Mouse (Mus musculus) forebrain, embryonic 16.5 days (tissue): Measurements from ENCODE around the gene Agtpbp1. TPM values are rescaled to one million over a fixed set of nuclear protein-coding genes. Genes with fewer than 3 reads are reported as not detected.
A peak's percentile ranks its signal among the peaks of the same experiment; 100 is the strongest.

Experiments used
- ATAC-seq: fragments of 200-750 bp; cut with Nextera tagmentation; 2 replicates; pipeline ENCODE4 v1.8.0; 2017; ENCODE audit warnings: mild to moderate bottlenecking, moderate library complexity
- H3K27ac ChIP-seq: fragments of 300-500 bp; sonication (generic); 2 replicates; pipeline ENCODE4 v1.5.1; 2014; ENCODE audit warnings: low read length, control low read depth
- H3K27me3 ChIP-seq: fragments of 300-500 bp; sonication (generic); replicated peaks from 2 replicates; pipeline ENCODE4 v1.6.1; 2014; ENCODE audit warnings: low read length; ENCODE audit not compliant: control insufficient read depth, insufficient read depth
- H3K36me3 ChIP-seq: fragments of 300-500 bp; sonication (generic); 2 replicates; pipeline ENCODE4 v1.6.1; 2014; ENCODE audit not compliant: control insufficient read depth, insufficient read depth
- H3K4me1 ChIP-seq: fragments of 300-500 bp; sonication (generic); replicated peaks from 2 replicates; pipeline ENCODE4 v1.6.1; 2014; ENCODE audit warnings: low read length; ENCODE audit not compliant: control insufficient read depth, insufficient read depth
- H3K4me2 ChIP-seq: fragments of 300-500 bp; sonication (generic); 2 replicates; pipeline ENCODE4 v1.6.1; 2014; ENCODE audit warnings: mild to moderate bottlenecking, low read length, control low read depth
- H3K4me3 ChIP-seq: fragments of 300-500 bp; sonication (generic); replicated peaks from 2 replicates; pipeline ENCODE4 v1.5.1; 2014; ENCODE audit warnings: mild to moderate bottlenecking, low read length, control low read depth
- H3K9ac ChIP-seq: fragments of 300-500 bp; sonication (generic); replicated peaks from 2 replicates; pipeline ENCODE4 v1.6.1; 2014; ENCODE audit warnings: low read depth, low read length, control low read depth
- H3K9me3 ChIP-seq: fragments of 300-500 bp; sonication (generic); 2 replicates; pipeline ENCODE4 v1.6.1; 2016; ENCODE audit warnings: low read length; ENCODE audit not compliant: control insufficient read depth
- WGBS: fragments of 180-500 bp; shearing (Covaris S2); extraction: QIAGEN DNeasy Blood & Tissue Kit; methylation state at CpG from one replicate; pipeline ENCODE4 v1.1.7; 2014; 5-methylcytosine and 5-hydroxymethylcytosine counted together
- polyA plus RNA-seq: library from polyadenylated mRNA; unstranded; fragments of >200 nt; fragmentation: Nextera tagmentation; extraction: Ambion mirVana; gene quantifications from 2 replicates; pipeline ENCODE4 v1.2.1, GENCODE M21; 2015

The Agtpbp1 gene
- polyA plus RNA-seq, 1 experiment from 2014 or later: 56.1 TPM

DNA sequence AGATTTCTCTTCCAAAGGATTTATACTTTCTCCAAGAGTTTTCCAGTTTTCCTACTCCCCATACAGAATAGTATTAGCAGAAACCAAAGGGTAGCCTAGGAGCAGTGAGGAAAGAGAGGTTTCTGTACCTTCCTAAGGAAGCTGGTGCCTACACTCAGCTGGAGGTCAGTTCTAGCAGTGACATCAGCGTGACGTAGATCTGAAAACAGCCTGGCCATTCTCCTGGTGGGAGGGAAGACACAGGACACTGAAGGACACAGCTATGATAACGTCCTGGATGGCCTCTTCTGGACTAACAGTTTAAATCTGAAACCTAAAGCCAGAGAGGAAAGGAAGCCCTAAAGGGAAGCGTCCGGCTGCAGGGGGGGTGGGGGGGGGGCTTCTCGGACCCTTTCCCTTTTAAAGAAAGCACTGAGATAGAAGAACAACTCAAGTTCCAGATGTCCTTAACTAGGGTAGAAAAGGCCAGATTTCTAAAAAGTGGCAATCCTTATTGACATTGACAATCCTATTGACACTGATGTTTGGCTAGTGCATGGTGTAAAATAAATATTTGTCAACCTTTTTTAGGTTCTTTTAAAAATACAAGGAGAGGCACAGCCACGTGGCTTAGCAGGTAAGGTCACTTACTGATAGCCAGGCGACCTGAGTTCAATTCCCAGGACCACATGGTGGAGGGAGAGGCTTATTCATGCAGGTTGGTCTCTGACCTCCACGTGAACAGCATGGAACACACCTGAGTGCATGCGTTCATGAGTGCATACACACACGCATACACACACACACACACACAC lies 63.6 kb downstream of the Agtpbp1 start:
- H3K36me3 ChIP-seq: peaks cover 4% of the 10 kb centered on the region; the same call in 1 of the 2 replicates
- no peaks in the 10 kb centered on the region for H3K9me3 ChIP-seq
- no peak overlapping the region for H3K9ac ChIP-seq
- H3K4me3 ChIP-seq: no peak overlapping the region
- no peak overlapping the region for H3K27ac ChIP-seq
- H3K27me3 ChIP-seq: no peaks in the 10 kb centered on the region
- 80% methylated on average over 11 of the region's 11 CpGs for WGBS
- H3K4me2 ChIP-seq: no peak overlapping the region
- no peaks in the 10 kb centered on the region for H3K4me1 ChIP-seq
- ATAC-seq: no peak

DNA sequence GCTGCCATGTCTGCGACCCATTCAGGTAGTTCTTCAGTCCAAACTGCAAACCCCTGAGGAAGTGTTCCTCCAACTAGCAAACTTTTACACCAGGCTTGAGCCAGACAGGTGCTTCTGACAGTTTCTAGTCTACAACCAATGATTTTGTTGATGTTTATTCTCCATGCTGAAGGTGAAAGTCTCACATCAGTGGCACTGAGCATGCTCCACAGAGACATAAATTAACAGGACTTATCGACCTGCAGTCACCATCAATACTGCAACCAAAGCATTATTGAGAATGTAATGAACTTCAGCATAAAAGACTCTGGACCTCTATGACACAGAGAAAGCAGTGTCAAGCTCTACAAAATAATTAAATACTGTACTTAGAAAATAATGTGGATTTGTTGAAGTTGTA lies 64.2 kb downstream of the Agtpbp1 start:
- peaks cover 2% of the 10 kb centered on the region; the same call in 1 of the 2 replicates for H3K36me3 ChIP-seq
- H3K4me3 ChIP-seq: no peak overlapping the region
- H3K9ac ChIP-seq: no peak overlapping the region
- H3K27ac ChIP-seq: no peak overlapping the region
- H3K27me3 ChIP-seq: no peaks in the 10 kb centered on the region
- no peak overlapping the region for H3K4me2 ChIP-seq
- H3K4me1 ChIP-seq: no peaks in the 10 kb centered on the region
- ATAC-seq: no peak
- H3K9me3 ChIP-seq: no peaks in the 10 kb centered on the region
- WGBS: 90% methylated on average over 2 of the region's 2 CpGs

DNA sequence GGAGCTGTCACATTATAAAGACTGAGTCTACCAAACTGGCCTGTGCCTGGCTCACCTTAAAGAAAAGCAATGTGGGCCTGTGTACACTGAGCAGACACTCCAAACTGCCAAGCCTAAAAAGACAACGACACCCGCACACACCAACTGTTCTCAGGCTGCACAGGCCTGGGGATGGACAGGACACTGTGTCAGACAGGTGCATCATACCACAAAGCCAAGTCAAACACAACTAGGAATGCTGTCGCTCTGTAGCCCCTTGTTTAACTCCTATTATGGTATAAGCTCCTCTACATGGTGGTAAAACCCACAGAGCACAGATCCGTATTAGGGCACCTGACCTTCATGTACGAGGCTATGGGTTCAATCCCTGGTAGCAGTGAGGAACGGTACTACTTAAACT lies 65.5 kb downstream of the Agtpbp1 start:
- Histone ChIP-seq H3K4me1 (no peaks in the 10 kb centered on the region), H3K4me2 (no peak overlapping the region), H3K9ac (no peak overlapping the region), H3K27me3 (no peaks in the 10 kb centered on the region), H3K36me3 (no peaks in the 10 kb centered on the region), H3K4me3 (no peak overlapping the region), H3K27ac (no peak overlapping the region), H3K9me3 (no peaks in the 10 kb centered on the region)
- 93% methylated on average over 6 of the region's 6 CpGs for WGBS
- ATAC-seq: no peak

DNA sequence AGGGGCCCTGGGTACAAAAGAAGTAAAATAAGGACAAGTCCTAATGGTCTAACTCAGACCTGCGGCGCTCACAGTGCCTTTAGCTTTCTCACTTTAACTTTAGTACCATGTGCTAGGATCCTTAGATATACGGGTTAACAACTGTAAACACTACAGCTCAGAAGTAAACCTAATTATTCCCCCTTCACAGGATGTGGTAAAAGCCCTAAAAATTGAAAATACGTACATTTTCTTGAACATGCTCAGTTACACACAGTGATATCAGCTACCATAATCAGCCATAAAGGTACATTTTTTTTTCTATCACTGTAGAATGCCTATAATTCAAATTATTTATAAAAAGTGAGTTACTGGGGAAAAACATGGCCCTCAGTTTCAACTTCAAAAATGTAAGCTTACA lies 67.0 kb downstream of the Agtpbp1 start:
- Histone ChIP-seq H3K4me1 (no peaks in the 10 kb centered on the region), H3K4me2 (no peak overlapping the region), H3K9ac (no peak overlapping the region), H3K27ac (no peak overlapping the region), H3K4me3 (no peak overlapping the region), H3K36me3 (peaks cover 2% of the 10 kb centered on the region; the same call in 1 of the 2 replicates), H3K9me3 (no peaks in the 10 kb centered on the region), H3K27me3 (no peaks in the 10 kb centered on the region)
- no peak for ATAC-seq
- 81% methylated on average over 4 of the region's 4 CpGs for WGBS

DNA sequence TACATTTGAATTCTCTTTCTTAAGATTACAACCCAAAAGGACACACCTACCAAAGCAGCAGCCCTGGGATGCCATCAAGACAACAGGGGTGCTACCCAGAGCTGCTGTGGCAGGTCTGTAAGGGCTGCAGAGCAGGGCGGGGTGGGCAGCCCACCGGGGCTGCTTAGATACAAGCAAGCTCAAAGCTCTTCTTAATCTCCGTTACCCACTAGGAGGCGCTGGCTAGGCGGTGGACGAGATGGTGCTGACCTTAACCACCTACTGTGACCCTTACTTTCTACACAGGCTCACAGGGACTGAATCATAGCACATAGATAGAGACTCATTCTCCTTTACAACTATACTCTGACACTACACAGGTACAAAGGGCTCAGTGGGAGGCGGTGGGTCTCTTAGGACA lies 70.0 kb downstream of the Agtpbp1 start:
- Histone ChIP-seq H3K27me3 (no peaks in the 10 kb centered on the region), H3K4me2 (no peak overlapping the region), H3K4me1 (no peaks in the 10 kb centered on the region), H3K4me3 (no peak overlapping the region), H3K36me3 (peaks cover 4% of the 10 kb centered on the region; the same call in 1 of the 2 replicates), H3K9ac (no peak overlapping the region), H3K9me3 (no peaks in the 10 kb centered on the region), H3K27ac (no peak overlapping the region)
- no peak for ATAC-seq
- WGBS: 22% methylated on average over 7 of the region's 7 CpGs

DNA sequence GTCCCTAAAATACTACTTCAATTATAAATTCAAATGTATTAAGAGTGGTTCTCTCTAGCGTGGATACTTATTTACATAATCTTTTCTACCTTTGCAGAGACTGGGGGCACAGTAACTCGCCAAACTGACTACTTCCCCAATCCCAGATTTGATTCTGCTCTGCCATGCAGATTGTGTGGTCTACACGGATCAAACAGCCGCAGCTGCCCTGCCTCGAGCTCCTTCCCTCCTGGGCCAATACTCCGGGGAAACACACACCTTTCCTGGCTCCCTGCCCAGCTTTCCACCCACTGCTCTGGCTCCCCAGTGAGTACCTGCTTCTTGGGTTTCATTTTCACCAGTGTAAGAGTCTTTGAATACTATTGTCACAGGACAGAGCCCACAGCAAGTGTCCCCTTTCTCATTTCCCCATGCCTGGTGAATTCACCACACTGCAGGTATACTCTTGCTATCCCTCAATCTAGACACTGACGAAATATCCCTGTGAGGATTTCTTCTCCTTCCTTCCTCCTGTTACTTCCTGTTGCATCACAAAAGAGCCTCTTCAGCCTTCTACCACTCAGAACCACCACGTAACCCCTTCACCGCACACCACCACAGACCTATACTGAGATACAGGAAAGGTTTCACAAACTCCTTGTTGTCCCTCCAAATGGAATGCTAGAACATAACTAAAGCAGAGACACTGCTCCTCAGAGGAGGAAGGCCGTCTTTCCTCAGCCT lies 75.2 kb downstream of the Agtpbp1 start:
- H3K27ac ChIP-seq: no peak overlapping the region
- no peak overlapping the region for H3K4me2 ChIP-seq
- WGBS: 69% methylated on average over 10 of the region's 10 CpGs
- peaks cover 4% of the 10 kb centered on the region; the same call in 1 of the 2 replicates for H3K36me3 ChIP-seq
- H3K9ac ChIP-seq: no peak overlapping the region
- H3K4me1 ChIP-seq: peaks cover 7% of the 10 kb centered on the region; the same call in 1 of the 2 replicates
- H3K27me3 ChIP-seq: no peaks in the 10 kb centered on the region
- no peak for ATAC-seq
- no peaks in the 10 kb centered on the region for H3K9me3 ChIP-seq
- no peak overlapping the region for H3K4me3 ChIP-seq

DNA sequence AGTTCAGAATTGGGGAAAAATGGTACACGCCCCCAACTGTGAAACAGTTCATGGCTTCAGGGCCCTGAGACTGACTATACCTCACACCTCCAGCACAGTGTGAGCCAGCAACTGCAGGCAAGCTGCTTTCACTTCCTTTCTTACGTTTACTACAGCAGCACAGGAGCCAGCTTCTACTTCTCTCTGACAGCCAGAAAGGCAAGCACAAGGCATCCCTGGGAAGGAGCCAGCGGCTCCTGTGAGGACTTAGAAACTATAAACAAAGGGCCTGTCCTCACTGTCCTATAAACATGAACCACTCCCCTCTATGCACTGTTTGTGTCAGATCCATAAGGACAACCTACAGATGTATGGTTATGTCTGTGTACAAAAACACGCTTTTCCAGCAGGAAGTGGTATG lies 76.4 kb downstream of the Agtpbp1 start:
- Histone ChIP-seq H3K27me3 (no peaks in the 10 kb centered on the region), H3K4me1 (peaks cover 7% of the 10 kb centered on the region; the same call in 1 of the 2 replicates), H3K4me2 (no peak overlapping the region), H3K4me3 (no peak overlapping the region), H3K9me3 (no peaks in the 10 kb centered on the region), H3K36me3 (peaks cover 6% of the 10 kb centered on the region; the same call in 1 of the 2 replicates), H3K9ac (no peak overlapping the region), H3K27ac (no peak overlapping the region)
- no peak for ATAC-seq
- WGBS: 61% methylated on average over 4 of the region's 4 CpGs

DNA sequence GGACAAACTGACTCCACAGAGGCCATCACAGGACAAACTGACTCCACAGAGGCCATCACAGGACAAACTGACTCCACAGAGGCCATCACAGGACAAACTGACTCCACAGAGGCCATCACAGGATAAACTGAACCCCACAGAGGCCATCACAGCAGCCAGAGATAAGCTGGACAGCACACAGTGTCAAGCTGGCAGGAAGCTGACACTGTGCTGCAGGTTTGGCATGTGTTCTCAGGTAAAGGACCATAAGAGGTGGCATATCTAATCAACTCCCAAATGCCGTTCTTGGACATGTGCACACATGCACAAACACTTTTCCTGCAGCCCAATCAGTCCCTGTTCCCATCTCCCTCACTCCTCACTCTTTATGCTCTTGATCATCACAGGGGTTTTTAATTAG lies 78.6 kb downstream of the Agtpbp1 start:
- H3K36me3 ChIP-seq: peaks cover 2% of the 10 kb centered on the region; the same call in 1 of the 2 replicates
- no peak overlapping the region for H3K4me2 ChIP-seq
- 93% methylated on average over 1 of the region's 1 CpGs for WGBS
- no peak for ATAC-seq
- H3K4me3 ChIP-seq: no peak overlapping the region
- no peak overlapping the region for H3K27ac ChIP-seq
- H3K9ac ChIP-seq: no peak overlapping the region
- peaks cover 7% of the 10 kb centered on the region; the same call in 1 of the 2 replicates for H3K4me1 ChIP-seq
- no peaks in the 10 kb centered on the region for H3K27me3 ChIP-seq
- no peaks in the 10 kb centered on the region for H3K9me3 ChIP-seq

DNA sequence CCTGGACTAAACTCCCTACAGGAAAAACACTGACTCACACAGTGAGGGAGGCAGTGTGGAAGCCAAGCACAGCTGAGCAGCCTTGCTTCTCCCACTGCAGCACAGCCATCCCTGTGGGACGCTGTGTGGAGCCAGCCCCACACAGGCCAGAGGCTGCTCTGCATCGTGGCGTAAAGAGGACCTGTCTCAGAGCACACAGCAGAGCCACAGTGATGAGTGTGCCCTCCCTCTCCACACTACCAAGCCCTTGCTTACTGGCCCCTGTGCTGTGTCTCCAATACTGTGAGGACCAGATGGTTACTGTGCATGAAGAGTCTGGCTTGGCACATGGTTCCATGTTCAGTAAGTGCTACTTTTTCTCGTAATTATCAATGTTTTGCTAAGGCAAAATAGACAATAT lies 79.2 kb downstream of the Agtpbp1 start:
- H3K27ac ChIP-seq: no peak overlapping the region
- peak; percentile 62 for ATAC-seq

More for the DNA sequence above, 79.2 kb downstream of the Agtpbp1 start:
- Histone ChIP-seq H3K27me3 (no peaks in the 10 kb centered on the region), H3K9me3 (no peaks in the 10 kb centered on the region), H3K4me3 (no peak overlapping the region), H3K9ac (no peak overlapping the region), H3K4me2 (no peak overlapping the region), H3K4me1 (peaks cover 7% of the 10 kb centered on the region; the same call in 1 of the 2 replicates), H3K36me3 (peaks cover 2% of the 10 kb centered on the region; the same call in 1 of the 2 replicates)
- 65% methylated on average over 4 of the region's 4 CpGs for WGBS
